ENCODE assay signal across 29 mouse cellular contexts in genomic region chr12:112581113-112581512, GRCm38 (mm10). TPM values are rescaled to one million over a fixed set of nuclear protein-coding genes. Genes with fewer than 3 reads are reported as not detected.
DNase-seq lines count a peak whose midpoint lies in the region; TF ChIP-seq lines count a peak whose summit lies in the region.
"Had no signal": no experiment of that assay in that cellular context is flagged by ENCODE, and none has a peak within 500 bp of the region (broad histone marks: within the 10 kb centered on the region; RNA-seq: fewer than 3 reads in every experiment).

No protein-coding gene starts in this region.

- no peaks in the 10 kb centered on the region for H3K36me3 ChIP-seq in megakaryocyte, embryonic 14.5 days (replicated peaks; ENCODE audit: low read length)
- H3K36me3 ChIP-seq: embryonic facial prominence, embryonic 15.5 days; heart, embryonic 12.5 days; hindbrain, embryonic 10.5 days; intestine, embryonic 15.5 days; limb, embryonic 12.5 days; neural tube, embryonic 13.5 days had no signal

- peak; percentile 41 for DNase-seq in 3T3-L1 (ENCODE audit: low read depth, low spot score)
- peak; percentile 79 for DNase-seq in 416B (ENCODE audit: low read depth)
- no peak for DNase-seq in spleen, postnatal 10 days (ENCODE audit: low spot score in 2 of 2)
- DNase-seq in left cerebral cortex, adult 9 months (ENCODE audit: low spot score in 2 of 2) = no peak
- no peak for DNase-seq in adrenal gland, postnatal 10 days
- DNase-seq: adrenal gland, postnatal 14 days; cerebellum, adult 9-10 months; gastrocnemius, postnatal 10 days; heart, adult 11 months; heart, postnatal 10 days; kidney, adult 9 months; kidney, postnatal 25 days; layer of hippocampus, postnatal 36 days; lung, adult 2 months; midbrain, embryonic 14.5 days; retina, postnatal 1 day; right cerebral cortex, postnatal 25 days; spleen, adult 18-20 months; thymus, postnatal 14 days had no signal

- peak overlapping the region; percentile 99; the same call in 1 of the 2 replicates for H3K27ac ChIP-seq in embryonic fibroblast, embryonic 13.5 days (ENCODE audit: insufficient read depth, low read length)
- H3K27ac ChIP-seq: embryonic facial prominence, embryonic 15.5 days; hindbrain, embryonic 10.5 days; intestine, embryonic 15.5 days; layer of hippocampus, adult 2 months; limb, embryonic 12.5 days; neural tube, embryonic 13.5 days had no signal

- H3K4me3 ChIP-seq in embryonic fibroblast, embryonic 13.5 days (ENCODE audit: insufficient read depth, low read length) = no peak overlapping the region
- peak overlapping the region; percentile 64 for H3K4me3 ChIP-seq in megakaryocyte, embryonic 14.5 days (replicated peaks)
- H3K4me3 ChIP-seq: embryonic facial prominence, embryonic 15.5 days; heart, embryonic 12.5 days; hindbrain, embryonic 10.5 days; intestine, embryonic 15.5 days; layer of hippocampus, adult 2 months; limb, embryonic 12.5 days; neural tube, embryonic 13.5 days had no signal

- no peak for TF ChIP-seq POLR2A in embryonic fibroblast, embryonic 13.5 days (IDR thresholded peaks at IDR 0.05; ENCODE audit: low read depth, low read length)

- no peak for TF ChIP-seq CTCF in embryonic fibroblast, embryonic 13.5 days (IDR thresholded peaks at IDR 0.05; ENCODE audit: borderline replicate concordance, insufficient read depth, low read length)

- H3K27me3 ChIP-seq in megakaryocyte, embryonic 14.5 days (replicated peaks) = peaks cover 11% of the 10 kb centered on the region
- H3K27me3 ChIP-seq: embryonic facial prominence, embryonic 15.5 days; limb, embryonic 12.5 days; Patski had no signal

- peaks cover 35% of the 10 kb centered on the region for H3K4me1 ChIP-seq in embryonic fibroblast, embryonic 13.5 days (ENCODE audit: control insufficient read depth, insufficient read depth, low read length)
- H3K4me1 ChIP-seq in megakaryocyte, embryonic 14.5 days = peaks cover 86% of the 10 kb centered on the region

- no peaks in the 10 kb centered on the region for H3K9me3 ChIP-seq in megakaryocyte, embryonic 14.5 days
- H3K9me3 ChIP-seq: embryonic facial prominence, embryonic 15.5 days; heart, embryonic 12.5 days; hindbrain, embryonic 10.5 days; intestine, embryonic 15.5 days; limb, embryonic 12.5 days; neural tube, embryonic 13.5 days had no signal

RNA-seq across cellular contexts. Expression of gene Inf2, which starts 7.5 kb away (rescaled TPM):
- polyA plus RNA-seq in embryonic fibroblast, embryonic 13.5 days (2011; ENCODE audit: insufficient read length, low read depth, missing spikeins) = 67.6 and 103 TPM in 2 replicates
- polyA plus RNA-seq in megakaryocyte, embryonic 14.5 days (2012; ENCODE audit: insufficient read depth, low replicate concordance) = 569 and 1,129 TPM in 2 replicates
- 10 to 100 TPM; 21.7 to 25.4 TPM for total RNA-seq in adrenal gland, postnatal 10 days (2021)

RNA-seq across cellular contexts. Expression of gene Adssl1, which starts 38.7 kb away (rescaled TPM):
- 2.2 and 4.8 TPM in 2 replicates for polyA plus RNA-seq in embryonic fibroblast, embryonic 13.5 days (2011; ENCODE audit: insufficient read length, low read depth, missing spikeins)
- polyA plus RNA-seq in megakaryocyte, embryonic 14.5 days (2012; ENCODE audit: insufficient read depth, low replicate concordance) = 10.1 and 38.2 TPM in 2 replicates
- total RNA-seq in adrenal gland, postnatal 10 days (2021) = 10 to 100 TPM; 42.9 to 72.4 TPM

Comparison
In these comparisons a context has a peak if more than half of its experiments do, and no peak if none do; other contexts are left out.
1. DNase-seq: peak in 3T3-L1 (single experiment) and 416B (single experiment); none in spleen, postnatal 10 days (0 of 2), left cerebral cortex, adult 9 months (0 of 2) and adrenal gland, postnatal 10 days (single experiment).